Mouse (Mus musculus) bone marrow macrophage, adult 2 months (primary cell): ENCODE data around the gene 0610010F05Rik. TPM values are rescaled to one million over a fixed set of nuclear protein-coding genes. Genes with fewer than 3 reads are reported as not detected.
A peak's percentile ranks its signal among the peaks of the same experiment; 100 is the strongest.

Source experiments
- H3K27ac ChIP-seq: 2 replicates; pipeline ENCODE4 v1.5.1; 2012; ENCODE audit warnings: low read depth, low read length; ENCODE audit not compliant: insufficient read depth
- H3K4me1 ChIP-seq: 2 replicates; pipeline ENCODE4 v1.6.1; 2012; ENCODE audit warnings: low read length; ENCODE audit not compliant: control insufficient read depth, insufficient read depth
- H3K4me3 ChIP-seq: 2 replicates; pipeline ENCODE4 v1.5.1; 2012; ENCODE audit warnings: mild to moderate bottlenecking, low read length, moderate library complexity; ENCODE audit not compliant: insufficient read depth
- CTCF ChIP-seq: IDR thresholded peaks from 2 replicates; pipeline ENCODE4 v1.5.1; 2012; ENCODE audit warnings: low read depth, mild to moderate bottlenecking, low read length, moderate library complexity
- POLR2A ChIP-seq: IDR thresholded peaks from 2 replicates; pipeline ENCODE4 v1.6.1; 2012; ENCODE audit warnings: mild to moderate bottlenecking, low read depth, low read length, borderline replicate concordance
- polyA plus RNA-seq: library from polyadenylated mRNA; stranded (reverse); fragments of >200 nt; gene quantifications from 2 replicates; pipeline ENCODE4 v1.2.4, GENCODE M21; 2012; ENCODE audit not compliant: missing spikeins, insufficient read depth, insufficient read length

0610010F05Rik gene
- polyA plus RNA-seq, 1 experiment = 14.9 TPM

DNA sequence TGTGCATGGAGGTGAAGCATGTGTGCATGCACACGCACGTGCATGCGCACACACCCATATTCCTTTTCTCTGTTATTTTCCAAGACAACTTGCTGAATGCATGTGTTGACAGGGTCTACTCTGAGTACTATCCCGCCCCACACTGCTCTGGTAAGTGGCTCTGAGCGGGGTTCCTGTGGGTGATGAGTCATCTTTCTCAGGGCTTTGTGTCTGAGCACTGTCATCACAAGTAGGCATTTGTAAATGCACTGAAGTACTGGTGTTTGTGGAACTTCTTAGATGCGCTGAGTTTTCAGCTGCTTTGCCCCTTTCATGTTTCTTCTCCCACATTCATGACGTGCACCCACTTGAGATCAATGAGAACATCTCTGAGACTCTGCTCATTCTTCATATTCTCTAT, 63.3 kb downstream of the 0610010F05Rik start:
- peaks cover 7% of the 10 kb centered on the region; the same call in 1 of the 2 replicates for H3K4me1 ChIP-seq
- no peak for TF ChIP-seq POLR2A
- H3K4me3 ChIP-seq = no peak overlapping the region
- H3K27ac ChIP-seq = no peak overlapping the region

GRCm38 (mm10) chr11:23565761-23566160, 67.7 kb downstream of the 0610010F05Rik start:
- H3K4me1 ChIP-seq = peaks cover 5% of the 10 kb centered on the region; the same call in 1 of the 2 replicates
- no peak overlapping the region for H3K27ac ChIP-seq
- no peak overlapping the region for H3K4me3 ChIP-seq
- TF ChIP-seq POLR2A (no peak), CTCF (peak; percentile 41; the same call in 1 of the 2 replicates)

DNA sequence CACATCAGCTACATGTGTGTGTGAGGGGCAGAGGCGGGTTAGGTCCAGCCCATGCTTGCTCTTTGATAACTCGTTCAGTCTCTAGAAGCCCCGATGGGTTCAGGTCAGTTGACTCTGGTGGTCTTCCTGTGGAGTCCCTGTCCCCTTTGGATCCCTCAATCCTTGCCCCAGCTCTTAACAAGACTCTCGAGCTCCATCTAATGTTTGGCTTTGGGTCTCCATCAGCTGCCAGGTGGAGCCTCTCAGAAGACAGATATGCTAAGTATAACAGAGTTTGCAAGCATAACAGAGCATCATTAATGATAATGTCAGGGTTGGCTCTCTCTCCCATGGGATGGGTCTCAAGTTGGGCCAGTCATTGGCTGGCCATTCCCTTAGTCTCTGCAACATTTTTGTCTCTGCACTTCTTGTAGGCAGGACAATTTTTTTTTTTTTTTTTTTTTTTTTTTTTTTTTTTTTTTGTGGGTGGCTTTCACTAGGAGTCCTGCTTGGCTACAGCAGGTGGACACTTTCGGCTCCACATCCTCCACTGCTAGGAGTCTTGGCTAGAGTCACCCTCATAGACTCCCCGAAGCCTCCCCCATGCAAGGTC, 76.3 kb downstream of the 0610010F05Rik start:
- TF ChIP-seq CTCF (no peak), POLR2A (no peak)
- no peak overlapping the region for H3K4me3 ChIP-seq
- H3K4me1 ChIP-seq = no peaks in the 10 kb centered on the region
- no peak overlapping the region for H3K27ac ChIP-seq

GRCm38 (mm10) chr11:23537446-23537845, 96.0 kb downstream of the 0610010F05Rik start:
- Histone ChIP-seq H3K4me3 (no peak overlapping the region), H3K27ac (no peak overlapping the region), H3K4me1 (no peaks in the 10 kb centered on the region)
- no peak for TF ChIP-seq CTCF
- TF ChIP-seq POLR2A = no peak

GRCm38 (mm10) chr11:23520473-23521205, 112.8 kb downstream of the 0610010F05Rik start, which contains the start of gene 1700093K21Rik:
Gene 1700093K21Rik (minus strand): TSS chr11:23521155.
- H3K4me3 ChIP-seq = no peak within 1 kb of the TSS
- TF ChIP-seq CTCF (no peak), POLR2A (no peak)

DNA sequence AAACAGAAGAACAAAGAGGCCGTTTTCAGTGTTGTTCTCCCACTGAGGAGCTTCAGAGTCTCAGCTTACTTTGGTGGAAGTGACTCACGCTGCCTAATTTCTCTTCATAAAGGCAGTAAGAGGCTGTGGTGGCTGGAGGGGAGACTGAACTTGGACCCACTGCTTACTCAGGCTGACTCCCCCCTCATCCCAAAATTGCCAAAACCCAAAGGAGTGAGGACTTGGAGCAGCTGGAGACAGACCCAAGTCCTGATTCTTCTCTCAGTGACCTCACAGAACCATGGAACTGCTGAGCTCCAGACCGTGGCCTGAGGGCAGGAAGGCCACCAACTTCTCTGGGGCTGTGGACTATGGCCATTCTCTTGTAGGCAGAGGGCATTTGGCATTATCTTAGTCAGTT, 114.5 kb downstream of the 0610010F05Rik start:
- Histone ChIP-seq H3K27ac (no peak overlapping the region), H3K4me3 (no peak overlapping the region)

More at GRCm38 (mm10) chr11:23520473-23521205, 112.8 kb downstream of the 0610010F05Rik start, which contains the start of gene 1700093K21Rik:
- Histone ChIP-seq H3K27ac (no peak within 1 kb of the TSS), H3K4me1 (no peaks in the 10 kb centered on the region)

GRCm38 (mm10) chr11:23515315-23515714, 118.1 kb downstream of the 0610010F05Rik start:
- no peak for TF ChIP-seq CTCF
- no peak for TF ChIP-seq POLR2A
- Histone ChIP-seq H3K27ac (no peak overlapping the region), H3K4me1 (no peaks in the 10 kb centered on the region), H3K4me3 (no peak overlapping the region)

More for the DNA sequence above, 114.5 kb downstream of the 0610010F05Rik start:
- no peak for TF ChIP-seq CTCF
- TF ChIP-seq POLR2A = no peak
- no peaks in the 10 kb centered on the region for H3K4me1 ChIP-seq

Other genes starting within 250 kb of the 0610010F05Rik start
- gene Ahsa2, start 135.6 kb downstream of the 0610010F05Rik start, polyA plus RNA-seq = 34.7 and 34.9 TPM in 2 replicates
- 0.87 and 1.1 TPM in 2 replicates for gene 1700093K21Rik, start 112.5 kb downstream of the 0610010F05Rik start, polyA plus RNA-seq
- gene Pus10, start 32.0 kb upstream of the 0610010F05Rik start, polyA plus RNA-seq = 15.6 and 16.6 TPM in 2 replicates
- gene Pex13, start 32.3 kb upstream of the 0610010F05Rik start, polyA plus RNA-seq = 28.6 and 31.2 TPM in 2 replicates
- 26.6 and 26.7 TPM in 2 replicates for gene Rel, start 137.3 kb upstream of the 0610010F05Rik start, polyA plus RNA-seq